In the genomic region with DNA sequence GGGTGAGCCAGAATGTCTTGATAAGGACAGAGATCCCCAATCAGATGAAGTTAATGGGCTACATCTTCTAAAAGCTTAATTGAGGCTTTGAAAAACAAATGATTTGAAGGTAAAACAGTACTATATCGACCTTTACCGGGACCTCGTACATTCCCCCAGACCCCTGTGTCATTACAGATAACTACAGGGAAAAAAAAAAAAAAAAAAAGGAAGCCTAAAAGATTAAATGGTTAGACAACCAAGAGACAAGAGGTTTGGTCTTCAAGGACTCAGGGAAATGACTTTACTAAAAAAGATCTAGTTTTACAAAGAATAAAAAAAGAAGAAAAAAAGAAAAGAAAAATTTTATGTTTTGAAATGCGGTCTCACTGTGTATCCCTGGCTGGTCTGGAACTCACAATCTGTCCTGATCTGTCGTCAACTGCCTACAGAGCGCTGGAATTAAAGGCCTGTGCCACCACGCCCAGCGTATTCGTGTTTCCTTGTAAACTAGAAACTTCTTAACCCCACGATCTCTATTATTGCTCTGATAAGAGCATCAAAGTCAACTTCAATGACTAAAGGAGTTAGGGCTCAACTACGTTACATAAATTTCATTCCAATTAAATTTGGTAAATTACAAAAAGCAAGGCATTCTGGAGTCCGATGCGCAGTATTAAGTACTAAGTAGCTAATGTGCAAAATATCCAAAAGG, we compare ENCODE assay signal across 9 mouse cellular contexts. TPM values are rescaled to one million over a fixed set of nuclear protein-coding genes. Genes with fewer than 3 reads are reported as not detected.
DNase-seq lines count a peak whose midpoint lies in the region; ATAC-seq lines count a peak whose summit lies in the region.
"Had no signal": no experiment of that assay in that cellular context is flagged by ENCODE, and none has a peak within 500 bp of the region (broad histone marks: within the 10 kb centered on the region; RNA-seq: fewer than 3 reads in every experiment).

No protein-coding gene starts in this region.

- peak overlapping the region; percentile 94 for H3K4me3 ChIP-seq in embryonic facial prominence, embryonic 12.5 days
- peak overlapping the region; percentile 96 for H3K4me3 ChIP-seq in neural tube, embryonic 13.5 days

- H3K4me1 ChIP-seq in embryonic facial prominence, embryonic 12.5 days, result peaks cover 15% of the 10 kb centered on the region
- peaks cover 48% of the 10 kb centered on the region for H3K4me1 ChIP-seq in neural tube, embryonic 13.5 days (replicated peaks)

- no peaks in the 10 kb centered on the region for H3K9me3 ChIP-seq in embryonic facial prominence, embryonic 12.5 days
- H3K9me3 ChIP-seq in neural tube, embryonic 13.5 days, result no peaks in the 10 kb centered on the region

- peak overlapping the region; percentile 96; the same call in 1 of the 2 replicates for H3K27ac ChIP-seq in embryonic facial prominence, embryonic 12.5 days
- H3K27ac ChIP-seq in neural tube, embryonic 13.5 days (replicated peaks), result peak overlapping the region; percentile 97

- H3K9ac ChIP-seq in embryonic facial prominence, embryonic 12.5 days, result peak overlapping the region; percentile 96
- peak overlapping the region; percentile 96 for H3K9ac ChIP-seq in neural tube, embryonic 13.5 days

- H3K4me2 ChIP-seq in embryonic facial prominence, embryonic 12.5 days (replicated peaks), result peak overlapping the region; percentile 49
- peak overlapping the region; percentile 74 for H3K4me2 ChIP-seq in neural tube, embryonic 13.5 days

- H3K27me3 ChIP-seq in embryonic facial prominence, embryonic 12.5 days, result no peaks in the 10 kb centered on the region
- H3K27me3 ChIP-seq in neural tube, embryonic 13.5 days, result no peaks in the 10 kb centered on the region
- H3K27me3 ChIP-seq: Patski had no signal

- peaks cover 15% of the 10 kb centered on the region for H3K36me3 ChIP-seq in embryonic facial prominence, embryonic 12.5 days
- peaks cover 9% of the 10 kb centered on the region; the same call in 1 of the 2 replicates for H3K36me3 ChIP-seq in neural tube, embryonic 13.5 days

- 17% methylated on average over 13 of the region's 13 CpGs for WGBS in embryonic facial prominence, embryonic 12.5 days
- WGBS in large intestine, adult 2 months, result 12% methylated on average over 13 of the region's 13 CpGs
- WGBS in neural tube, embryonic 13.5 days, result 20% methylated on average over 13 of the region's 13 CpGs

- DNase-seq in cerebellum, postnatal 10 days, result peak; percentile 9 to 10
- no peak for DNase-seq in cerebellum, postnatal 4 days (ENCODE audit: low spot score in 2 of 2)
- peak; percentile 50 for DNase-seq in A20 (ENCODE audit: low read depth, low spot score)
- DNase-seq in large intestine, adult 2 months (ENCODE audit: low read depth, low spot score), result peak; percentile 32
- DNase-seq in cerebellum, adult 18-20 months, result no peak
- DNase-seq in left cerebral cortex, adult 8-10 months (ENCODE audit: low spot score in 2 of 2), result no peak

- ATAC-seq in embryonic facial prominence, embryonic 12.5 days (ENCODE audit: insufficient number of reproducible peaks, insufficient read depth, low FRiP score, low TSS enrichment), result no peak
- no peak for ATAC-seq in neural tube, embryonic 13.5 days (ENCODE audit: low read depth)

RNA-seq across cellular contexts. Expression of a gene that starts 0.9 kb away (rescaled TPM):
- 210 and 232 TPM in 2 replicates for polyA plus RNA-seq in embryonic facial prominence, embryonic 12.5 days (2016; fragmentation: Nextera tagmentation; extraction: Ambion mirVana)
- 68.3 and 71.2 TPM in 2 replicates for polyA plus RNA-seq in large intestine, adult 2 months (2012; rRNA removed)
- polyA plus RNA-seq in neural tube, embryonic 13.5 days (2015; fragmentation: Nextera tagmentation; extraction: Ambion mirVana), result 373 and 384 TPM in 2 replicates
- 10 to 100 TPM; 68.8 to 80.3 (median 76.1) TPM for total RNA-seq in left cerebral cortex, adult 8-10 months (2022)

RNA-seq across cellular contexts. Expression of a gene that starts 39.5 kb away (rescaled TPM):
- 11.1 and 13.0 TPM in 2 replicates for polyA plus RNA-seq in embryonic facial prominence, embryonic 12.5 days (2016; fragmentation: Nextera tagmentation; extraction: Ambion mirVana)
- polyA plus RNA-seq in large intestine, adult 2 months (2012; rRNA removed), result 2.5 and 4.3 TPM in 2 replicates
- 5.5 and 7.4 TPM in 2 replicates for polyA plus RNA-seq in neural tube, embryonic 13.5 days (2015; fragmentation: Nextera tagmentation; extraction: Ambion mirVana)
- total RNA-seq in left cerebral cortex, adult 8-10 months (2022), result 10 to 100 TPM; 11.0 to 20.4 (median 19.1) TPM

RNA-seq across cellular contexts. Expression of a gene that starts 57.8 kb away (rescaled TPM):
- not detected in 2 replicates for polyA plus RNA-seq in embryonic facial prominence, embryonic 12.5 days (2016; fragmentation: Nextera tagmentation; extraction: Ambion mirVana)
- polyA plus RNA-seq in large intestine, adult 2 months (2012; rRNA removed), result not detected in 2 replicates
- polyA plus RNA-seq in neural tube, embryonic 13.5 days (2015; fragmentation: Nextera tagmentation; extraction: Ambion mirVana), result 0.80 TPM in 1 of 2 replicates, not detected in the other
- total RNA-seq in left cerebral cortex, adult 8-10 months (2022), result not detected
- polyA plus RNA-seq: Patski had no signal

Comparison
In these comparisons a context has a peak if more than half of its experiments do, and no peak if none do; other contexts are left out.
1. DNase-seq: peak in cerebellum, postnatal 10 days (2 of 2), A20 (single experiment) and large intestine, adult 2 months (single experiment); none in cerebellum, postnatal 4 days (0 of 2), cerebellum, adult 18-20 months (0 of 2) and left cerebral cortex, adult 8-10 months (0 of 2).